Mouse (Mus musculus) mouse embryonic stem cell (cell line): ENCODE measurements around the gene Tpst2.

Experiments
- in situ Hi-C, 2 experiments: fragments of 300-500 bp; cut with MboI; formaldehyde crosslinking; loops; 1 replicate in 1 of 2; 3 replicates in 1 of 2; pipeline ENCODE4 v1.14.3; 2019 to 2020; ENCODE audit warnings: low sequenced_read_pairs in 2 of 2, low pct_unique_long_range_greater_than_20kb in 1 of 2, mixed read lengths in 1 of 2; ENCODE audit not compliant: unreplicated experiment in 1 of 2

Tpst2 gene

DNA sequence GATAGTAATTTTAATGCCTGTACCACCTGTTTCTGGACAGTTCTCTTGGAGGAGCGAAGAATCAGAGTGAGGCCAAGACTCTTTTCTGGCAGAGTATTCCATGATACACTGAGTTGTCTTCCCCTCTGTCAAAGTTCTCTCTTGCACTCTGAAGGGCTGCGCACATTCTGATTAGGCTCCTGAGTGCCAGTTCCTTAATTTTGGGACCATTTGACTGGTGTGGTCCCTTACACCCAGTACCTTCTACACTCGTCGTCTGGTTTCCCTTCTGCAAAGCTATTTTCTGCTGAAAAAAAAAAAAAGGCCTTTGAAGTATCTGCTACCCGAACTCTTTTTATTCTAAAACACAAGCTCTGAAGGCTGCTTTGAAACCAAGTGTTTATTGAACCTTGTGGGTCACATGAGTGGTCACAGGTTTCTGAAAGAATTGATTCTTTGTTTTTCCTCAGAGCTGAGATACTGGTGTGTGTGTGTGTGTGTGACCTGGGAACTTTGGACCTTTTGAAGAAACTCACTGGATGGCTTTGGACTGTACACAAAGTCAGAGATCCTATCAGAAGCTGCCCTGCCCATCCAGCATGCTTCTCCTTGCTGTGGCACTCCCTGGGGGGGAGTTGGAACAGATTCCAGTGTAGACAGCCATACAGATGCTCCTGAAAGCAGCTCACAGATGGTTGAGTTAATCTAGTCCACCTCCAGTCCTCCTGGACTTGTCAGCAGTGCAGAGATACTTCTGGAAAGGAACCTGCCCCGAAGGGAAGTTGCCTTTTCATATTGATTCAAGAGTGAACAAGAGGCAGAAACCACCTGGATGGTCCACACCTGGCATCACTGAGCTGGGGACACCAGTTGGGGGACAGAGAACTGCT lies 67.8 kb downstream of the Tpst2 start:
- in situ Hi-C loops = no loop called here

DNA sequence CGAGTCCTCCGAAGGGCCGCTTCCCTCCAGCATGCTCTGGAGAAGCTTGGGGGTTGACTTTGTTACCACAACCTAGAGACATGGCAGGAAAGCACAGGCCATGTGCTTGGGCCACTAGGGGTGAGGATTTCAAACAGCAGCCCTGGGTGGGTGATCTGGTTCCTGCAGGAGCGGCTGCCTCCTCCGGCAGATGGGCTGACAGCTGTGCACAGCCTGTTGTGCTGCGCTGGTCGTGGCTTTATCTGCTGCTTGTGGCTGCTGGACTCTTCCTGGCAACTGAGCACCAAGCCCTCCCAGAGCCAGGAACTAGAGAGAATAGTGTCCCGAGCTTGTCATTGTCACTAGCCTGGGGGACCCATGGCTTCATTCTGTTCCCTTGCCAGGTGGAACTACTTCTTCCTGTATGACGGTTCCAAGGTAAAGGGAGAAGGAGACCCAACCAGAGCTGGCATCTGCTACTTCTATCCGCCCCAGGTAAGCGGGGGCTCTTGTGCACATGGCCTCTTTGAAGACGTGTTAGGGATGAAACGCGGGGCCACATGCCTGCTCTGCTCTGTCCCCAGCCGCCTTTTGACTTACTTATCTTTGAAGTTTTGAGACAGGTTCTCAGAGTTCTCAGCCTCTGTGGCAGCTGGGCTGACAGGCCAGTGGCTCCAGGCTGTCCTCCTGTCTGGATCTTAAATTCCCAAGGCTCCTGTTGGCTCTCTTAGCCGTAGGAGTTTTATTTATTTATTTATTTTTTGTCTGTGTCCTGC lies 69.9 kb downstream of the Tpst2 start:
- in situ Hi-C loops = no loop called here

DNA sequence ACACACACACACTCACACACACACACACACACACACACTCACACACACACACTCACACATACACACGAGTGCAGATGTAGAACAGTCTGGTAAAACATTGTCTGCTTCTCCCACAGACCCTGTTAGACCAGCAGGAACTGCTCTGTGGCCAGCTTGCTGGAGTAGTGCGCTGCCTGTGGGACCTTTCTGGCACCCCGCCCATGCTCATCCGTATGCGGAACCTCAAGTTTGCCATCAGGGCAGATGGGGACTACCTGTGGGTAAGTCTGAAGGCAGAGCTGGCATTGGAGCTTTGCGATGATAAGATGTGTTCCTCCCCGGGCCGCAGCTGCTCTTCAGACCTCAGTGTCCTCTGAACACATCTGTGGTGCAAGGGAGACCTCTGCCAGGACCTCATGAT lies 72.7 kb downstream of the Tpst2 start:
- in situ Hi-C loops = no loop called here

DNA sequence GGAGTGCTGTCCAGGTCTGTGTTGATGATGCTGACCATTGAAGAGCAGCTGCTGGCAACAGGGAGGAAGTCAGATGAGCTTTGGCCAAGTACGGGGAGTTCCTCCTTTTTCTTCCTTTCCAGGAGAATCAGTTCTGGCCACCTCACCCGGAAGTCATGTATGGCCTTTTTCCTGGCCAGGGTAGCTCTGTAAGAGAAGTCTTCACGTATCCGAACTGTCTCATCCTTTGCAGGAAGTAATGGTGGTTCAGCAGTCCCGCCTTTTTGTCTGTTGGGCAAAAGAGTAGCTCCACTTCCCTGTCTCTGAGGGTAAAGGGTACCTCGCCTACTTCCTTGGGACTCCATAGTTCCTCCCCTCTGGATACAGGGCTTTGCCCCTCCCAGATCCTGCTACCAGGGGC lies 79.0 kb downstream of the Tpst2 start:
- in situ Hi-C loops = no loop called here

DNA sequence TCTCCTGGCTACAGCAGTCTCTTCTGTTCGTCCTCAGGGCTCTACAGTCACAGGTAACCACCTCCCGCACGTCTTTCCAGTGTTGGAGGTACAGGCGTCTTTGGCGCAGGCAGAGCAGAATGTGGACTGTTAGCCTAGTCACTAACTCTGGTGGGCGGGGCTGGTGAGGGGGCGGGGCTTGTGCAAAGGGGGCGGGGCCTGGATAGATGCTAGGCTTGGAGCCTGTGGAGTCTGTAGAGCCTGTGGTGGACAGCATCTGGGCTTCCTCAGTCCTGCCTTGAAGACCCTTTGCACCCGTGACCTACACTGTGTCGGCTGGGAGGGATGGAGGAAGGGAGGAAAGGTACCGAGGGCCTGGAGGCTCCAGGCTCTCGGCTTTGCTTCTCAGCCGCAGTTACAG lies 79.4 kb downstream of the Tpst2 start, which contains the start of gene Gm6583:
Gene Gm6583 (minus strand): TSS at position 124 of the 400 bp plus-strand sequence.
- in situ Hi-C loops = no loop called here

DNA sequence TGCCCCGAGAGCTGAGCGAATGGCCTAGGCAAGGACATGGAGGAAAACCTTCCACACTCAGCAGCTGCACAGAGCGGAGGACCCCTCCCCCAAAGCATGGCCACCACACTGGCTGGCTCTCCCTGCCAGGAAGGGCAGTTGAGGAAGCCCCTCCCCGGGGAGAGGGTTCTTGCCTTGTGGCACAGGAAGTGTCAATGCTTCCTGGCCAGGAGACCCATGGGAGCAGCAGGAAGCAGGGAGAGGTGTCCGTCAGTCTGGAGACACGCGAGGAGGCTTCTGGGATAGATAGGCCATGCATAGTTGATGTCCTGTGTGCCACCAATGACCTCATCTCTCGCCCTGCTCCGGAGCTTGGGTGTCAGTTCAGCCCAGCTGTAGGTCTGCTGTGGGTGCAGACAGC lies 79.8 kb downstream of the Tpst2 start:
- in situ Hi-C loops = no loop called here

DNA sequence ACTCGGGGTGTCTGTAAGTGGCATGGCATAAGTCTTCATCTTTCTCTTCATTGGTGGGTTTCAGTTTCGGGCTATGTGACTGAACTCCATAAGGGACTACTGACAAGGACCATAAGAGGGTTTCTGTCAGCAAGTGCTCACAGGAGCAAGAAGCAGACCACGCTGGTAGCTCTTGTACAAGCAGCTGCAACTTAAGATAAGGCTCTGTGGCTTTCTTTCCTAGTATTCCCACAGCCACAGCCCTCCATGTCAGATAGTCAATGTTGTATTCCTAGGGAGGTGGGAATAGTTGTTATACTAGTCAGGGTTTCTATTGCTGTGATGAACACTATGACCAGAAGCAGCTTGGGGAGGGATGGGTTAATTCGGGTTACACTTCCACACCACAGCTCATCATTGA lies 83.0 kb downstream of the Tpst2 start:
- in situ Hi-C loops = no loop called here

DNA sequence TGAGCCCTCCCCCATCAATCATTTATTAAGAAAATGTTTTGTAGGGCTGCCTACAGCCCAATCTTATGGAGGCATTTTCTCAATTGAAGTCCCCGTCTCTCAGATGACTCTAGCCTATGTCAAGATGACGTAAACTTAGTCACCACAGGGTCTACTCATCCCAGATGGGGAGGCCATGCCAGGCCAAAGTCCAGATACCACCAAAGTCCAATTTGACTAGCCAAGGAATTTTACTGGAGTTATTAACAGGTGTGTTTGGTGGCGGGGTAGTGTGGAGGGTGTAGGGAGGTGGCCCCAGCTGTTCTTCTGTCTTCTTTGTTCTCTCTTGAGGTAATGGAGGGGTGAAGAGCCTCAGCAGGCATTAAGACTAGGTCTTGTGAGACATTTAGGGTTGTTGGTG lies 83.6 kb downstream of the Tpst2 start:
- in situ Hi-C loops = no loop called here

DNA sequence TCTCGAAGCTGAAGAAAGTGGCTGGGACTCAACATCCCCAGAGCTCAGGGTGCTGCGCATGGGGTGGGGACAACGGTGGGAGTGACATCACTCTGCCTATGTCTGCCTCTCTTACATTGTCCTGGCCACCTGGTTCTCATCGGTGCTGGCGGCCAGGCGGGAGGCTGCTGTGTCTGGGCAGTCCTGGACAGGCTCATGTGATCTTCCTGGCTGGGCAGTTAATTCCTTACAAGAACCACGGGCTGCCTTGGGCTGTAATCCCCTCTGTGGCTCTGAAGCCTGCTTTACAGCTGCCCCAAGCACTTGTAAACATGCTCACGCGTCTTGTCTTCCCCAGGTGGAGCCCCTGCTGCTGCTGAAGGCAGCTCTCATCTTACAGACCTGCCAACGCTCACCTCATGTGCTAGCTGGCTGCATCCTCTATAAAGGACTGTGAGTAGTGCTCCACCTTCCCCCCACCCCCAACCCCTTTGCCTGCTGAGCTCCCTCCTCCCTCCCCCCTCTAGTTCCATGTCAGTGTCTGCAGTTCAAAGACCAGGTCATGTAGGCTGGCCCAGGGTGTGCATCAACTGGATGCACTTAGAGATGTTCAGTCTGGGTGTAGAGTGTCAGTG lies 87.8 kb downstream of the Tpst2 start:
- in situ Hi-C loops = no loop called here
